Mouse (Mus musculus) thymus, postnatal 36 days (tissue): ENCODE results near the gene Olfr1392.
"Not testable (repeated sequence)": the region's sequence is repeated elsewhere in the genome, so short reads cannot be mapped to it uniquely, and the experiment has no call there.

ENCODE experiments used
- DNase-seq, 2 experiments: peaks; one replicate each; pipeline ENCODE4 v3.0.0; 2022; ENCODE audit warnings: mixed read lengths in 2 of 2

Olfr1392 gene

GRCm38 (mm10) chr11:49284982-49285381, at the start of gene Olfr1392:
TSS of gene Olfr1392 (plus strand) at chr11:49285282.
- DNase-seq: not testable (repeated sequence)

- DNase-seq: no peak
Observed at GRCm38 (mm10) chr11:49235459-49236207, 49.4 kb upstream of the Olfr1392 start.

- no peak for DNase-seq
Observed at GRCm38 (mm10) chr11:49236891-49237290, 48.2 kb upstream of the Olfr1392 start.

- no peak for DNase-seq
Observed at GRCm38 (mm10) chr11:49237532-49237931, 47.5 kb upstream of the Olfr1392 start.

- DNase-seq: no peak
Observed at GRCm38 (mm10) chr11:49240310-49240709, 44.8 kb upstream of the Olfr1392 start.

- DNase-seq: no peak
Observed at GRCm38 (mm10) chr11:49240874-49241273, 44.2 kb upstream of the Olfr1392 start.

- no peak for DNase-seq
Observed at GRCm38 (mm10) chr11:49241471-49241870, 43.6 kb upstream of the Olfr1392 start.

- DNase-seq: no peak
Observed at GRCm38 (mm10) chr11:49242944-49243626, 42.0 kb upstream of the Olfr1392 start.

- DNase-seq: peak; percentile 93 to 97
Observed at GRCm38 (mm10) chr11:49243727-49244594, 41.1 kb upstream of the Olfr1392 start, which contains the start of gene Mgat1. TSS of gene Mgat1 (plus strand) at chr11:49244191.

GRCm38 (mm10) chr11:49244595-49244930, 40.5 kb upstream of the Olfr1392 start:
- DNase-seq: no peak

- peak in 1 of 2 experiments; percentile 37 for DNase-seq
Observed at GRCm38 (mm10) chr11:49245176-49245575, 39.9 kb upstream of the Olfr1392 start.

- no peak for DNase-seq
Observed at GRCm38 (mm10) chr11:49245634-49246415, 39.3 kb upstream of the Olfr1392 start.

GRCm38 (mm10) chr11:49246523-49246922, 38.6 kb upstream of the Olfr1392 start:
- no peak for DNase-seq

GRCm38 (mm10) chr11:49247255-49247654, 37.8 kb upstream of the Olfr1392 start:
- DNase-seq: peak; percentile 59 to 64

GRCm38 (mm10) chr11:49248226-49248973, 36.7 kb upstream of the Olfr1392 start:
- DNase-seq: peak; percentile 44 to 57

- DNase-seq: peak in 1 of 2 experiments; percentile 35
Observed at GRCm38 (mm10) chr11:49248974-49249700, 35.9 kb upstream of the Olfr1392 start.

- DNase-seq: peak; percentile 75 to 82
Observed at GRCm38 (mm10) chr11:49249811-49250421, 35.2 kb upstream of the Olfr1392 start.

GRCm38 (mm10) chr11:49250422-49251379, 34.4 kb upstream of the Olfr1392 start:
- DNase-seq: peak; percentile 81 to 86

GRCm38 (mm10) chr11:49251380-49251761, 33.7 kb upstream of the Olfr1392 start:
- DNase-seq: no peak
